Mouse (Mus musculus): ENCODE data around the gene Creld2.
"Not testable (repeated sequence)": the region's sequence is repeated elsewhere in the genome, so short reads cannot be mapped to it uniquely, and the experiment has no call there.

Gene Creld2

GRCm38 (mm10) chr15:88819026-88819905, at the start of gene Creld2, which contains the start of gene Alg12:
Gene Creld2, plus strand, starts transcription at chr15:88819646.
Gene Alg12, minus strand, starts transcription at chr15:88819318.
- peak; percentile 100 for DNase-seq

- not testable (repeated sequence) for DNase-seq
Measured at GRCm38 (mm10) chr15:88774630-88775029, 44.8 kb upstream of the Creld2 start.

- DNase-seq = no peak
Measured at GRCm38 (mm10) chr15:88792140-88792850, 27.2 kb upstream of the Creld2 start.

- not testable (repeated sequence) for DNase-seq
Measured at GRCm38 (mm10) chr15:88794729-88795128, 24.7 kb upstream of the Creld2 start.

- DNase-seq = peak; percentile 52
Measured at GRCm38 (mm10) chr15:88799950-88800371, 19.5 kb upstream of the Creld2 start.

GRCm38 (mm10) chr15:88800921-88801354, 18.5 kb upstream of the Creld2 start:
- DNase-seq = no peak

- DNase-seq = no peak
Measured at GRCm38 (mm10) chr15:88801903-88802302, 17.5 kb upstream of the Creld2 start.

- DNase-seq = no peak
Measured at GRCm38 (mm10) chr15:88802348-88802747, 17.1 kb upstream of the Creld2 start.

- no peak for DNase-seq
Measured at GRCm38 (mm10) chr15:88808121-88808520, 11.3 kb upstream of the Creld2 start.

- DNase-seq = no peak
Measured at GRCm38 (mm10) chr15:88810369-88810768, 9.1 kb upstream of the Creld2 start.

GRCm38 (mm10) chr15:88813262-88813661, 6.2 kb upstream of the Creld2 start:
- no peak for DNase-seq

GRCm38 (mm10) chr15:88813873-88814272, 5.6 kb upstream of the Creld2 start:
- DNase-seq = not testable (repeated sequence)

GRCm38 (mm10) chr15:88814411-88815047, 4.9 kb upstream of the Creld2 start:
- no peak for DNase-seq

GRCm38 (mm10) chr15:88815196-88815700, 4.2 kb upstream of the Creld2 start:
- DNase-seq = no peak

- no peak for DNase-seq
Measured at GRCm38 (mm10) chr15:88819906-88820303, 459 bp downstream of the Creld2 start.

- DNase-seq = no peak
Measured at GRCm38 (mm10) chr15:88821403-88821802, 2.0 kb downstream of the Creld2 start.

- DNase-seq = no peak
Measured at GRCm38 (mm10) chr15:88822513-88822912, 3.1 kb downstream of the Creld2 start.

- DNase-seq = no peak
Measured at GRCm38 (mm10) chr15:88823376-88823775, 3.9 kb downstream of the Creld2 start.

- DNase-seq = no peak
Measured at GRCm38 (mm10) chr15:88827466-88827865, 8.0 kb downstream of the Creld2 start.

GRCm38 (mm10) chr15:88827991-88828799, 8.7 kb downstream of the Creld2 start:
- DNase-seq = peak; percentile 79

GRCm38 (mm10) chr15:88828800-88829705, 9.6 kb downstream of the Creld2 start:
- DNase-seq = peak; percentile 93
